Mouse (Mus musculus) small intestine, adult 10 weeks (tissue): ENCODE measurements around the gene Ucn. TPM values are rescaled to one million over a fixed set of nuclear protein-coding genes. Genes with fewer than 3 reads are reported as not detected.

ENCODE experiments used
- polyA plus RNA-seq: library from polyadenylated mRNA; stranded (reverse); fragments of 350-450 nt; fragmentation: Illumina TruSeq; extraction: RNeasy Lipid Tissue Mini Kit (QIAGEN cat#74804); gene quantifications from one replicate; pipeline ENCODE4 v1.2.3, GENCODE M21; 2014; ENCODE audit warnings: low replicate concordance

Gene Ucn
- not detected for polyA plus RNA-seq

GRCm38 (mm10) chr5:31138241-31138967 is at the start of gene Ucn:
Gene Ucn, minus strand, starts transcription at chr5:31138829.

DNA sequence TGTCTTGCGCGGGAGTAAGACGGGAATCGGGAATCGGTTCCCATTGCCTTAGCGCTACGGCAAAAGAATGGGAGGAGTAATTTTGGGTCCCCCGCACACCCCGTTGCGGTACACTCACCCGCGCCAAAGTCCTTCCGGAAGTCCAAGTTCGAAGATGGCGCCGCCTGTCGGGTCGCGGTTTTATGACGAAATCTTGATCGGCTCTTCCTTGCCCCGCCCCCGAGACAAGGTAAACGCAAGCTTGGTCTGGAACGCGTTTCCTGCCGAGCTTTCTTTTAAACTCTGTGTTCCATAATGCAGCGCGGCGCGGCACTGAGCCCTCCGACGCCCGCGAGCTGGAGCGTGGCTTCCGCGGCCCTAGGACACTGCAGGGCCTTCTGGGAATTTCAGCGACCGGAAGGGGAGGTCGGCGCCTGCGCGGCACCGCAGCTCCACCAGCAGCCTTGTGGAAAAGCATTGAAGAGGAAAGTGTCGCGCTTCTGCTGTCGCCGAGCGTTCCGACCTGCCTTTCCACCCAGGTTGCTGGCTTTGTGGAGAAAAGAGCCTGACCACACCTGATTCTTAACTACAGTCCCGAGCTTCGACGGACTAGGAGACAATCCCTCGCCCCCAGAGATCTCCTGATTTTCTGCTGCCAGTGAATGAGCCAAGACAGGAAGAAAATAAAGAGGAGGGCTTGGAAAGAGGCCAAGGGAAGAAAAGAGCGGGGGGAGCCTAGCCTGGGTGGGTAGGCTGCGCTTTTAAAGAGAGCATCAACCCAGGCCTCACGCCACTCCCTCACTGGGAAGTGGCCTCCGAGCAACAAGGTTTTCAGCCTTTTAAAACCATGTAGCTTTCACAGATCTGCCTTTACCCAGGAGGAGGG is 41.4 kb upstream of the Ucn start, which contains the start of the genes Gm29609 and Gtf3c2:
TSS of gene Gm29609 (minus strand) at position 146 of the 865 bp plus-strand sequence.
TSS of gene Gtf3c2 (minus strand) at position 379 of the 865 bp plus-strand sequence.

DNA sequence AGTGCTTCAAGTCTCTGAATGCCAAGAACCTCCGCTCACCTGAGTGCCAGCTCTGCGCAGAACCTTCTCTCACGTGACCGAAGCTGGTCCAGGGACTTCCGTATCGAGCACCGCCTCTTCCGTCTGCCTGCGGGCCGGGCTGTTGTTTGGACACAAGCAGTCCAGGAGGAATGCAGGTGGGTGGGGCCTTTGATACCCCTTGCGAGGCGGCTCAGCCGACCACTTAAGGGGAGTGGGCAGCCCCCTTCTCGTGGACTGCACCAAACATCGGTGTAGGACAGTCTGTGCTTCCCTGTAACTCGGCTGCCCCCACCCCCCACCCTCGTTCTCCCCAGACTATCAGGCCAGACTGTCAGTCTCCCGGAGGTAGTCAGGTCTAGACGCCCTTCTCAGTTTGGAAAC is 15.5 kb upstream of the Ucn start, which contains the start of gene Mpv17:
TSS of gene Mpv17 (minus strand) at position 100 of the 402 bp plus-strand sequence.

GRCm38 (mm10) chr5:31116354-31116753 is 22.3 kb downstream of the Ucn start, which contains the start of gene Trim54:
Gene Trim54, plus strand, starts transcription at chr5:31116712.

DNA sequence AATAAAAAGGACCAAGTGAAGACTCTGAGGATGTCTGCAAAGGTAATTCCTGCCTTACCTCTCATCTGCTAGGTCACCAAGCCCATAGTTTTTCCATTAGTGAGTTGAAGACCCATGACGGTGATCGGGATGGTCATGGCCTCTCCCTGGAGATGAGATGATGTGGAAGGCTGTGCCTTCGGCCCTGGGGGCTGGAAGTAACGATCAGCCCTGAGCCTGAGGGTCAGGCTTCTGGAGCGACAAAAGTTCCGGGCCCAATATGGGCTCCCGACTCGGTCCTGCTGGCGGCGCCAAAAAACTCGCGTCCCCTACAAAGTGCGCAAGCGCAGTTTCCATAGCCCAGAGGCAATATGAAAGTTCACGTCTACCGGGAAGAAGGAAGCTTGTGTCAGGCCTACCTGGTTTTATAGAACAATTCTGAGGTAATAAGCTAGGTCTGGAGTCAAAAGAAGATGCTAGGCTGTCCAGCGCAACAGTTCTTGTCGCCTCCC is 30.6 kb downstream of the Ucn start, which contains the start of gene Slc30a3:
TSS of gene Slc30a3 (minus strand) at position 238 of the 491 bp plus-strand sequence.

DNA sequence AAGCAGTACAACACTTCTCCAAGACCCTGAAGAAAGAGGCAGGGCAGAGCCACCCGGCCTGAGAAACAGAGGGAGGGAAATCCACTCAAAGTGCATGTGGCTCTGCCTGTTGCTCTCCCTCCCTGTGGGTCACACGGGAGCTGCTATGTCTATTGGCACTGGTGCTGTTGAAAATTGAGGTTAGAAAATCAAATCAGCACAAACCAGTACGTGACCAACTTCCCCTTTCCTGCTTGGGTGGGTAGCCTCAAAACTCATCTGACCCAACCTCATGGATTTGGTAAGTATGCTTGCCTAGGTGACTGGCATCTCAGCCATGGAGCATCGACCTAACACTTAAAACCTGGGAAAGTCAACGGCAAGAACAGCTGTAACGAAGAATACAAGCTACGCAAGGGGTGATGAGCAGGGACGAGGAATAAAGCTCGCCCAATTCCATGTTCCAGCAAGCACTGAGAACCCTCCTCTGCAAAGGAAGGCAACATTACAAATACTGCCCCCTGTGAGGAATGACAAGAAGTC is 32.8 kb downstream of the Ucn start, which contains the start of gene Dnajc5g:
TSS of gene Dnajc5g (plus strand) at position 472 of the 522 bp plus-strand sequence.

Other genes starting within 250 kb of the Ucn start
- gene Ost4, start 231.0 kb downstream of the Ucn start, polyA plus RNA-seq, result 273 TPM
- 0.11 TPM for gene Emilin1, start 225.4 kb downstream of the Ucn start, polyA plus RNA-seq
- gene Khk, start 217.4 kb downstream of the Ucn start, polyA plus RNA-seq, result 2.0 TPM
- 18.4 TPM for gene Cgref1, start 193.2 kb downstream of the Ucn start, polyA plus RNA-seq
- 17.1 TPM for gene Preb, start 178.5 kb downstream of the Ucn start, polyA plus RNA-seq
- 0.30 TPM for gene Tcf23, start 170.2 kb downstream of the Ucn start, polyA plus RNA-seq
- gene Atraid, start 90.5 kb downstream of the Ucn start, polyA plus RNA-seq, result 41.8 TPM
- 3.5 TPM for gene Slc5a6, start 89.9 kb downstream of the Ucn start, polyA plus RNA-seq
- gene Cad, start 84.0 kb downstream of the Ucn start, polyA plus RNA-seq, result 0.33 TPM
- gene Dnajc5g, start 32.5 kb downstream of the Ucn start, polyA plus RNA-seq, result not detected
- gene Slc30a3, start 30.6 kb downstream of the Ucn start, polyA plus RNA-seq, result not detected
- gene Trim54, start 22.1 kb downstream of the Ucn start, polyA plus RNA-seq, result not detected
- 10.0 TPM for gene Mpv17, start 15.4 kb upstream of the Ucn start, polyA plus RNA-seq
- 0.22 TPM for gene Gm29609, start 41.1 kb upstream of the Ucn start, polyA plus RNA-seq
- 49.3 TPM for gene Gtf3c2, start 41.3 kb upstream of the Ucn start, polyA plus RNA-seq
- 37.9 TPM for gene Snx17, start 54.4 kb upstream of the Ucn start, polyA plus RNA-seq
- gene Eif2b4, start 54.6 kb upstream of the Ucn start, polyA plus RNA-seq, result 0.89 TPM
- 0.85 TPM for gene Zfp513, start 63.5 kb upstream of the Ucn start, polyA plus RNA-seq
- 14.1 TPM for gene Ppm1g, start 81.9 kb upstream of the Ucn start, polyA plus RNA-seq
- gene Nrbp1, start 102.0 kb upstream of the Ucn start, polyA plus RNA-seq, result 91.8 TPM
- not detected for gene Gm9970, start 102.4 kb upstream of the Ucn start, polyA plus RNA-seq
- gene Krtcap3, start 112.9 kb upstream of the Ucn start, polyA plus RNA-seq, result 1.6 TPM
- 3.9 TPM for gene Ift172, start 152.3 kb upstream of the Ucn start, polyA plus RNA-seq
- gene Fndc4, start 157.3 kb upstream of the Ucn start, polyA plus RNA-seq, result 0.93 TPM
- gene Gckr, start 158.6 kb upstream of the Ucn start, polyA plus RNA-seq, result 0.11 TPM